Mouse (Mus musculus): ENCODE data around the gene Tbc1d7.

DNA sequence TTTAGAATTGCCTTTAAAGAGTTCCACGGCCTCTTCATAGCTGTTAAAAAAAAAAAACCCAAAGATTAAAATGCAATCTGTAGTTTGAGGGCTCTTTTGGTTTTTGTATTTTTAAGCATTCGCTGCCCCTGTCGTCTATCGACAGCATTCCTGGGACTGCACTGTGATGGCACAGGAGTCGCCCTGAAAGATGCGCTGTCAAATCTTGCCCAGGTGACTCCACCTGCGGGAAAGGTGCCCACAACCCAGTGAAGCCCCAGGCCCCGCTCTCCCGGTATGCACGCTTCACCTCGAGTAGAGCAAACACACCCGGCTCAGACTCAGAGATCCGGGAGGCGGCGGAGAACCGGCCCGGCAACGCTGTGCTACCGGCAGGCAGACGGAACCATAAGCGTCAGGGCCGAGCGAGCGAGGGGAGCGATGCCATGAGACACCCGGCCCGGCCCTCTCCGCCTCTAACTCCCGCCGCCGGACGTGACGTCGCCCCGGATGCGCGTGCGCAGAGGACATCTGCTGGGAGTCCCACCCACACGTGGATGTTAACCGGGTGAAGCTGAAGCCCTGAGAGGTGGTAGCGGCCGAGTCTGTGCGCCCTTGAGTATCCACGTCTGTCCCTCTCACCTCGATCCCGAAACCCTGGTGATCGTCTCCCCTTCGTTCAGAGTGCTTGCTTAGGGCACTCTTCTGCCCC, at the start of gene Tbc1d7:
- TF ChIP-seq GATA1 (IDR thresholded peaks at IDR 0.05; ENCODE audit: low read length): no peak
- no peak for TF ChIP-seq TAL1 (IDR thresholded peaks at IDR 0.05; ENCODE audit: low read length)
